Mouse (Mus musculus): ENCODE measurements at regions not wholly inside any gene's neighbourhood (a gene's known extent, or its start where the extent isn't known, plus 50 kb on each side); places are given as distances from the start of the nearest gene placed in this dataset.

- no peak for DNase-seq (ENCODE audit: low read depth in 1 of 2, low spot score in 2 of 2)
Measured at GRCm38 (mm10) chr6:84514623-84515022, 79.1 kb downstream of the Cyp26b1 start.

- DNase-seq (ENCODE audit: low read depth in 1 of 2, low spot score in 2 of 2), result no peak
Measured at GRCm38 (mm10) chr6:84508598-84508997, 85.1 kb downstream of the Cyp26b1 start.

DNA sequence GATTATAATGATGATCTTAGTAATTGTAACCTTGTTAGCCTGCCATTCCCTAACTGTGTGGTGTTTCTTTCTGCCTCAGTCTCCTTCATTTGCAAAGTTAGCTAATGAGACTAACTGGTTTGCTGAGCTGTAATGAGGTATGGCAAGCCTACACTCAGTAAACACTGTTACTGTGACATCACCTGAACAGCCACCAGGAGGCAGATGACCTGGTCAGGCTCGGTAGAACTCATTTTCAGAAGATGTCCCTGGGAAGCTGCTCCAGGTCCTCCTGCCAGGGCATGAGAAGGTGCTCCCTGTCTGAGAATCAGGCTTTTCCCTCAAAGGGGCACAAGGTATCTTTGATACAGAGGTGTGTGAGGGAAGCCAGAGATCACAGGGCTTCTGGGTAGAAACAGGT, 87.0 kb downstream of the Cyp26b1 start:
- no peak for DNase-seq (ENCODE audit: low read depth in 1 of 2, low spot score in 2 of 2)

GRCm38 (mm10) chr6:84500255-84500886, 93.3 kb downstream of the Cyp26b1 start:
- no peak for DNase-seq (ENCODE audit: low read depth in 1 of 2, low spot score in 2 of 2)

GRCm38 (mm10) chr6:84498076-84498475, 95.6 kb downstream of the Cyp26b1 start:
- no peak for DNase-seq (ENCODE audit: low read depth in 1 of 2, low spot score in 2 of 2)

DNA sequence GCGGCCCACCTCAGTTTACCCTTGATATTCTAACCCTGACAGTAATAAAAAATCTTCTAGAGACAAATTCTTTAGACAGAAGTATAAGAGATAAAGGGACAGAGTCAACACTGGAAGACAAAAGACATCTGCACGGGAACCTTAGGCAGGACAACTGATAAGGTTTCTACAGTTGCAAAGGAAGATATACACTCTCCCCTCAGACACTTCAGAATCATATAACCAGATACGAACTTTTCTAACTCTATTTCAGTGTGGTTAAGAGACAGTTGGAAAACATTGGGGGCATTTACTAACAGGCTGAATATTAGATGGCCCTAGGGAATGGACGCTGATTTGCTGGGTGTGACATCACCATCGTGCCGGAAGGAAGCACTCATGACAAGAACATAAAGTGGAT, 100.0 kb downstream of the Cyp26b1 start:
- no peak for DNase-seq (ENCODE audit: low read depth in 1 of 2, low spot score in 2 of 2)

DNA sequence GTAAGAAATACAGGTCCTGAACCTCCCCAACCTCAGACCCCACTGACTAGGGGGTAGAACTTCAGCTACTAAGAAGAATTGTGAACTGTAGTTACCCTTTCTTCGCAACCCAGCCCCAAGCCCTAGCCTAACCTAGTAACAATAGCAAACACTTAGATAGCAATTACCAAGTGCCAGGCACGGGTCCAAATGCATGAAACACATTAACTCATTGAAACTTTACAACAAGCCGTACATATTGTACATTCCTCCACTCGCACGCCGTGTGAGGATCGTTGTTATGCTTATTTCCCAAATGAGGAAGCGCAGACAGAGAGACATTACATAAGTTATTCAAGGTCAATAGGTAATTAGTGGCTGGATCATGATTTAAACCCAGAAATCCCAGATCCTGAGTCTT, 100.5 kb downstream of the Cyp26b1 start:
- no peak for DNase-seq (ENCODE audit: low read depth in 1 of 2, low spot score in 2 of 2)

DNA sequence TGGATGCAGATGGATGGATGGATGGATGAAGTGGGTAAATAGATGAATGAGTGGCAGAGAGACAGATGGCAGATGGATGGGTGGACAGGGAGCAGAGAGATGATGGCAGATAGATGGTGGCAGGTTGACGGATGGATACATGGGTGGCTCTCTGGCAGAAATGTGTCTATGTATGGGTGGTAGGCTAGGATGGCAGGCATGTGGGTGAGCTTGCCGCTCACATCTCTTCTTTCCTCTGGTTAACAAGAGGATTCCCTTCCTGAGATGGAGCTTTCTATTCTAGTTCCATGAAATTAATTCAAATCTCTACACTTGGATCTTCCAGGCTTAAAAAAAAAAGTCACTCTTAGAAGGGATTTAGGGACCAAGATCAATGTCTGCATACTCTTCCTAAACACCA, 101.1 kb downstream of the Cyp26b1 start:
- DNase-seq (ENCODE audit: low read depth in 1 of 2, low spot score in 2 of 2), result no peak

DNA sequence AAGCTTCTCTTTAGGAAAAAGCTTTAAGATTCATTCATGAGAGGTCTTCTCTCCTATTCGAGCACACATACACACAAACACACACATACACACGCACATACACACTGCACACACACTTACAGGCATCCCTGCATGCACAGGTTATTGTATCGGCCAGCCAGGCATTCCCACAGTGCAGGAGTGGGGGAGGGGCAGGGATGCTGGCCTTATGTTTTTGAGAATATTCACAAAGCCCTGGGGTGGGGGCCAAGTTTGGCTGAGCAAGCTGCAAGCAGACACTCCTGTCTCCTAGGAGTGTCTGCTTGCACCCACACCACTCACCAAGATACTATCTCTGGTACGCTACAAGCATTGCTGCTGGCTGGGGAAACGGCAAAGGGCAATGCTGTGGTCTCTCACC, 102.6 kb downstream of the Cyp26b1 start:
- no peak for DNase-seq (ENCODE audit: low read depth in 1 of 2, low spot score in 2 of 2)

DNA sequence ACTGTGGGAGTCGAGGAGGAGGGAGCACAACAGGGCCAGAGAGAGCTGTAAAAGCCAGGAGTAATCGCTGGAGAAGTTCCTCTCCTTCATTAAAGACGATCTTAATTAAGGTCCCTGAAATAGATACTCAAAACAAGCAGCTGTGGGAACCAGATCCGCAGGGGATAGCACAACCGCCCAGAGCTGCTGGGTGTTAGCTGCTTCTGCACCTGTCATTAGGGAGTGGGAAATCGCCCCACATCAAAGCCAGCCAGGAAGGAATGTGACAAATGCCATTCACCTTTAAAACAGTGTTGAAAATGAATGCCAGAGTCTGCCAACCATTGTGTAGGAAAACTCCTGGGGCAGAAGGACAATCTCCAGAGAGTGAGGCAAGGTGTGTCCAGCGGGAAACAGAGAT, 112.5 kb downstream of the Cyp26b1 start:
- no peak for DNase-seq (ENCODE audit: low read depth in 1 of 2, low spot score in 2 of 2)

GRCm38 (mm10) chr6:84477072-84477471, 116.6 kb downstream of the Cyp26b1 start:
- no peak for DNase-seq (ENCODE audit: low read depth in 1 of 2, low spot score in 2 of 2)

DNA sequence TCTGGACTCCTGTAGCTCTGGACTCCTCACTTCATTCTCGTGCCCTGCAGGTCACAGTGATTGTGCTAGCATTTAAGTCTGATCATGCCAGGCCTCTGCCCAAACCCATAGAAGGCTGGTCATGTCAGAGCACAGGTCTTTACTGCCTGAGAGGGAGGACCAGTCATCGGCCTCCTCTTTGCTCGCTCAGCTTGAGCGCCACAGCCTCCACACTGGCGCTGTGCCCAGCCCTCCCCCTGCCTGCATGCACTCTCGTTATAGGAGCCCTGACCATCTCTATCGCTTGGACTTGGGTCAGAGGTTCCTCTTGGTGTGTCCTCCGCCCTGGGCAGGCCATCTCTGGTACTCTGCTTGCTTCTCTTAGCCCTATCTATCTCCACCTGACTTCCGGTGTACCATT, 117.2 kb downstream of the Cyp26b1 start:
- no peak for DNase-seq (ENCODE audit: low read depth in 1 of 2, low spot score in 2 of 2)

GRCm38 (mm10) chr6:84474835-84475234, 118.9 kb downstream of the Cyp26b1 start:
- DNase-seq (ENCODE audit: low read depth in 1 of 2, low spot score in 2 of 2), result no peak

- DNase-seq (ENCODE audit: low read depth in 1 of 2, low spot score in 2 of 2), result no peak
Measured at GRCm38 (mm10) chr6:84473171-84473570, 120.5 kb downstream of the Cyp26b1 start.

GRCm38 (mm10) chr6:84472287-84472686, 121.4 kb downstream of the Cyp26b1 start:
- no peak for DNase-seq (ENCODE audit: low read depth in 1 of 2, low spot score in 2 of 2)

GRCm38 (mm10) chr6:84467319-84467718, 126.4 kb downstream of the Cyp26b1 start:
- DNase-seq (ENCODE audit: low read depth in 1 of 2, low spot score in 2 of 2), result no peak

- DNase-seq (ENCODE audit: low read depth in 1 of 2, low spot score in 2 of 2), result no peak
Measured at GRCm38 (mm10) chr6:84466223-84466622, 127.5 kb downstream of the Cyp26b1 start.

- no peak for DNase-seq (ENCODE audit: low read depth in 1 of 2, low spot score in 2 of 2)
Measured at GRCm38 (mm10) chr6:84465596-84465995, 128.1 kb downstream of the Cyp26b1 start.

DNA sequence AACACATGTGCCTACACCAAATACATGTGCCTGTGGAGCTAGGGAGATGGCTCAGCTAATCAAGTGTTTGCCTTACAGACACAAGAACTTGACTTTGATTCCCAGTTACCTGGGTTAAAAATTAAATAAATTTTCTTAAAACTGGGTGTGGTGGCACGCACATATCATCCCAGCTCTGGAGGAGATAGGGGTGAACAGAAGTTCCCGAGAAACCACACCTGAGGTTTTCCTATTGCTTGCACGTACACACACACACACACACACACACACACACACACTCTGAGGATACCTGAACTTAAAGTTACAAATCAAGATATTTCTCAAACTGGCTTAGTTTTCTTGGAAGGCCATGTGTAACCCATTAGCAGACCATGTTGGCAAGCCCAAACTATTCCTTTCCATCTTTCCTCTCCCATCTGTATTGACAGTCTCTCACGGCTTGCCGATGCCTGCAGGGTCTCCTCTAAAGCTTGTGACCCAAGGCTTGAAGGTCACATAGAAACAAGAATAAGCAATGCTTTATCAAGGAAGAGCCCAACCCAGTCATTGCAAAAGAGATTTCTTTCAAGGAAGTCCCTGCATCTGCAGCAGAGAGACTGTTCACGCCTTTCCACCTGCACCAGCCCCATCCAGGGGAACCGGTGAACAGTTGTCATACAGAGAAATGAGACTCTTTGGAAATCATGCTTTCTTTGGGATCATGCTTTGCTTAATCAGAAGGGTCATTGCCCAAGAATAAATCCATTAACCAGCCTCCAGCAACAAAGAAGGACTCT, 129.9 kb downstream of the Cyp26b1 start:
- no peak for DNase-seq (ENCODE audit: low read depth in 1 of 2, low spot score in 2 of 2)

GRCm38 (mm10) chr6:84456803-84457202, 136.9 kb downstream of the Cyp26b1 start:
- no peak for DNase-seq (ENCODE audit: low read depth in 1 of 2, low spot score in 2 of 2)

DNA sequence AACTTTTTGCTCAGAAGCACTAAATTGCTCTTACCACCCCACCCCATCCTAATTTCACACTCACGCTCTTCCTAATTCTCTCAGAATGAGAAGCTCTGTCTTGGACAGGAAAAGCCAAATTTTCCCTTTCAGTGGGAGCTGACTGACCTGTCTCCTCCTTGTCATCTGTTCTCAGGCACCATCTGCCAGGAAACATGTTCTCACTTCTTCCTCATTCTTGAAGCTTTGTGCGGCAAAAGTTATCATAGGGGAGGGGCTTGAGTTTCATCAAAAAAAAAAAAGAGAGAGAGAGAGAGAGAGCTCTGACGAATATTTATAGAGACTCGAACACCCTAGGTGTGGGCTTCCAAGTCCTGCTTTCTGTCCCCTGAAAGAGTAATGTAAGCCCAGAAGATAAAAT, 148.6 kb downstream of the Cyp26b1 start:
- no peak for DNase-seq (ENCODE audit: low read depth in 1 of 2, low spot score in 2 of 2)

- no peak for DNase-seq (ENCODE audit: low read depth in 1 of 2, low spot score in 2 of 2)
Measured at GRCm38 (mm10) chr6:84442667-84443066, 151.0 kb downstream of the Cyp26b1 start.
